21 mouse cellular contexts compared by ENCODE assay signal in genomic region chr4:110214543-110214942, GRCm38 (mm10).
DNase-seq lines count a peak whose midpoint lies in the region; ATAC-seq and TF ChIP-seq lines count a peak whose summit lies in the region.
"Had no signal": no experiment of that assay in that cellular context is flagged by ENCODE, and none has a peak within 500 bp of the region (broad histone marks: within the 10 kb centered on the region; RNA-seq: fewer than 3 reads in every experiment).

No protein-coding gene starts in this region.

- no peak overlapping the region for H3K4me2 ChIP-seq in heart, postnatal 0 days (ENCODE audit: low read depth, low read length)
- no peak overlapping the region for H3K4me2 ChIP-seq in midbrain, embryonic 16.5 days (ENCODE audit: low read length)
- no peak overlapping the region for H3K4me2 ChIP-seq in midbrain, embryonic 14.5 days (ENCODE audit: low read length)
- H3K4me2 ChIP-seq in hindbrain, embryonic 14.5 days (replicated peaks) = no peak overlapping the region
- H3K4me2 ChIP-seq in neural tube, embryonic 14.5 days (ENCODE audit: low read depth, low read length) = no peak overlapping the region
- H3K4me2 ChIP-seq: embryonic facial prominence, embryonic 12.5 days; heart, embryonic 13.5 days; liver, embryonic 11.5 days had no signal

- 39% methylated on average over 6 of the region's 6 CpGs for WGBS in heart, postnatal 0 days
- 72% methylated on average over 6 of the region's 6 CpGs for WGBS in heart, embryonic 10.5 days
- WGBS in midbrain, embryonic 16.5 days = 87% methylated on average over 6 of the region's 6 CpGs
- WGBS in midbrain, embryonic 14.5 days = 88% methylated on average over 6 of the region's 6 CpGs
- 88% methylated on average over 6 of the region's 6 CpGs for WGBS in hindbrain, embryonic 14.5 days
- WGBS in neural tube, embryonic 14.5 days = 68% methylated on average over 6 of the region's 6 CpGs

- no peak overlapping the region for H3K9ac ChIP-seq in heart, postnatal 0 days (replicated peaks; ENCODE audit: low read depth, low read length)
- H3K9ac ChIP-seq in midbrain, embryonic 16.5 days (ENCODE audit: low read depth, low read length) = no peak overlapping the region
- no peak overlapping the region for H3K9ac ChIP-seq in midbrain, embryonic 14.5 days (replicated peaks; ENCODE audit: low read length)
- H3K9ac ChIP-seq in hindbrain, embryonic 14.5 days = no peak overlapping the region
- H3K9ac ChIP-seq in neural tube, embryonic 14.5 days (replicated peaks; ENCODE audit: low read depth, low read length) = no peak overlapping the region
- H3K9ac ChIP-seq: embryonic facial prominence, embryonic 12.5 days; heart, embryonic 13.5 days had no signal

- no peak for TF ChIP-seq CTCF in heart, postnatal 0 days (IDR thresholded peaks at IDR 0.05; ENCODE audit: low read depth)

- peak; percentile 57; the same call in 1 of the 2 replicates for ATAC-seq in heart, postnatal 0 days (ENCODE audit: insufficient read depth, low read depth)
- no peak for ATAC-seq in midbrain, embryonic 16.5 days
- no peak for ATAC-seq in midbrain, embryonic 14.5 days (ENCODE audit: low FRiP score, low TSS enrichment)
- no peak for ATAC-seq in hindbrain, embryonic 14.5 days (ENCODE audit: low FRiP score)
- 0 out of 2 replicates have a peak, but pooled peaks have one; percentile 18 for ATAC-seq in neural tube, embryonic 14.5 days (ENCODE audit: low read depth)
- ATAC-seq in megakaryocyte-erythroid progenitor cell, adult 5-6 weeks (replicated peaks; ENCODE audit: low FRiP score, low TSS enrichment, poor library complexity, severe bottlenecking) = no peak
- no peak for ATAC-seq in erythroid progenitor cell, adult 5-6 weeks (replicated peaks; ENCODE audit: low FRiP score, poor library complexity, severe bottlenecking)
- ATAC-seq: forebrain, embryonic 16.5 days had no signal

- no peak overlapping the region for H3K27ac ChIP-seq in heart, postnatal 0 days (ENCODE audit: low read depth)
- no peak overlapping the region for H3K27ac ChIP-seq in heart, embryonic 10.5 days
- H3K27ac ChIP-seq in midbrain, embryonic 16.5 days (ENCODE audit: low read length) = peak overlapping the region; percentile 23
- H3K27ac ChIP-seq in midbrain, embryonic 14.5 days (replicated peaks; ENCODE audit: low read depth, low read length) = no peak overlapping the region
- peak overlapping the region; percentile 36; the same call in 1 of the 2 replicates for H3K27ac ChIP-seq in hindbrain, embryonic 14.5 days
- H3K27ac ChIP-seq in neural tube, embryonic 14.5 days (ENCODE audit: low read depth, low read length) = peak overlapping the region; percentile 49; the same call in 1 of the 2 replicates
- H3K27ac ChIP-seq: embryonic facial prominence, embryonic 12.5 days; heart, embryonic 13.5 days; limb, embryonic 10.5 days had no signal

- TF ChIP-seq EP300 in heart, postnatal 0 days (IDR thresholded peaks at IDR 0.05; ENCODE audit: low read depth) = no peak

- no peaks in the 10 kb centered on the region for H3K9me3 ChIP-seq in heart, postnatal 0 days (replicated peaks; ENCODE audit: control insufficient read depth, low read length)
- no peaks in the 10 kb centered on the region for H3K9me3 ChIP-seq in heart, embryonic 10.5 days
- no peaks in the 10 kb centered on the region for H3K9me3 ChIP-seq in midbrain, embryonic 16.5 days (replicated peaks; ENCODE audit: control insufficient read depth, low read length, poor library complexity, severe bottlenecking)
- no peaks in the 10 kb centered on the region for H3K9me3 ChIP-seq in midbrain, embryonic 14.5 days (ENCODE audit: control insufficient read depth, low read length)
- no peaks in the 10 kb centered on the region for H3K9me3 ChIP-seq in hindbrain, embryonic 14.5 days (ENCODE audit: control insufficient read depth, low read length)
- no peaks in the 10 kb centered on the region for H3K9me3 ChIP-seq in neural tube, embryonic 14.5 days (ENCODE audit: control insufficient read depth, low read length)
- H3K9me3 ChIP-seq: embryonic facial prominence, embryonic 12.5 days; heart, embryonic 13.5 days; limb, embryonic 10.5 days had no signal

- no peak for DNase-seq in heart, postnatal 0 days (ENCODE audit: low spot score)
- no peak for DNase-seq in heart, embryonic 10.5 days (ENCODE audit: low spot score)
- DNase-seq in midbrain, embryonic 14.5 days = no peak
- no peak for DNase-seq in hindbrain, embryonic 14.5 days (ENCODE audit: low spot score)
- DNase-seq: adrenal gland, adult 8-10 months; cerebellum, adult 9-11 months; kidney, adult 11 months; layer of hippocampus, postnatal 36 days; lung, adult 18-20 months; lung, postnatal 14 days; right cerebral cortex, postnatal 4 days had no signal

- no peak overlapping the region for H3K4me3 ChIP-seq in heart, postnatal 0 days (ENCODE audit: low read depth, low read length)
- H3K4me3 ChIP-seq in heart, embryonic 10.5 days = no peak overlapping the region
- no peak overlapping the region for H3K4me3 ChIP-seq in midbrain, embryonic 16.5 days (ENCODE audit: low read depth, low read length)
- no peak overlapping the region for H3K4me3 ChIP-seq in midbrain, embryonic 14.5 days (replicated peaks; ENCODE audit: low read depth, low read length)
- no peak overlapping the region for H3K4me3 ChIP-seq in hindbrain, embryonic 14.5 days (replicated peaks; ENCODE audit: low read length)
- H3K4me3 ChIP-seq in neural tube, embryonic 14.5 days (ENCODE audit: low read depth, low read length) = no peak overlapping the region
- H3K4me3 ChIP-seq: embryonic facial prominence, embryonic 12.5 days; erythroblast, embryonic 14.5 days; heart, embryonic 13.5 days; limb, embryonic 10.5 days had no signal

- H3K36me3 ChIP-seq in heart, postnatal 0 days (replicated peaks; ENCODE audit: control insufficient read depth, insufficient read depth, low read length) = no peaks in the 10 kb centered on the region
- H3K36me3 ChIP-seq in heart, embryonic 10.5 days = no peaks in the 10 kb centered on the region
- peaks cover 18% of the 10 kb centered on the region for H3K36me3 ChIP-seq in midbrain, embryonic 16.5 days (ENCODE audit: control insufficient read depth, insufficient read depth, low read length)
- H3K36me3 ChIP-seq in midbrain, embryonic 14.5 days (ENCODE audit: control insufficient read depth, insufficient read depth, low read length) = peaks cover 59% of the 10 kb centered on the region
- peaks cover 74% of the 10 kb centered on the region for H3K36me3 ChIP-seq in hindbrain, embryonic 14.5 days (replicated peaks; ENCODE audit: control insufficient read depth, insufficient read depth)
- H3K36me3 ChIP-seq in neural tube, embryonic 14.5 days (ENCODE audit: control insufficient read depth, insufficient read depth, low read length) = peaks cover 17% of the 10 kb centered on the region
- H3K36me3 ChIP-seq: embryonic facial prominence, embryonic 12.5 days; limb, embryonic 10.5 days had no signal

- no peaks in the 10 kb centered on the region for H3K27me3 ChIP-seq in heart, postnatal 0 days (ENCODE audit: control insufficient read depth, insufficient read depth, low read length)
- H3K27me3 ChIP-seq in heart, embryonic 10.5 days (ENCODE audit: insufficient read depth, poor library complexity, severe bottlenecking) = no peaks in the 10 kb centered on the region
- H3K27me3 ChIP-seq in midbrain, embryonic 16.5 days (ENCODE audit: control insufficient read depth, insufficient read depth, low read depth, low read length) = no peaks in the 10 kb centered on the region
- H3K27me3 ChIP-seq in midbrain, embryonic 14.5 days (ENCODE audit: control insufficient read depth, insufficient read depth, low read length) = no peaks in the 10 kb centered on the region
- H3K27me3 ChIP-seq in hindbrain, embryonic 14.5 days (ENCODE audit: control insufficient read depth, insufficient read depth, low read length) = no peaks in the 10 kb centered on the region
- H3K27me3 ChIP-seq in neural tube, embryonic 14.5 days (ENCODE audit: control insufficient read depth, insufficient read depth, low read length) = no peaks in the 10 kb centered on the region
- H3K27me3 ChIP-seq: embryonic facial prominence, embryonic 12.5 days; heart, embryonic 13.5 days had no signal

- H3K4me1 ChIP-seq in heart, postnatal 0 days (ENCODE audit: control insufficient read depth, insufficient read depth) = peaks cover 7% of the 10 kb centered on the region; the same call in 1 of the 2 replicates
- H3K4me1 ChIP-seq in heart, embryonic 10.5 days = 0 out of 2 replicates have a peak, but pooled peaks cover 3% of the 10 kb centered on the region
- peaks cover 6% of the 10 kb centered on the region; the same call in 1 of the 2 replicates for H3K4me1 ChIP-seq in midbrain, embryonic 16.5 days (ENCODE audit: control insufficient read depth, insufficient read depth, low read length)
- H3K4me1 ChIP-seq in midbrain, embryonic 14.5 days (ENCODE audit: control insufficient read depth, insufficient read depth, low read length) = no peaks in the 10 kb centered on the region; the same call in 1 of the 2 replicates
- peaks cover 29% of the 10 kb centered on the region for H3K4me1 ChIP-seq in hindbrain, embryonic 14.5 days (replicated peaks; ENCODE audit: control insufficient read depth, insufficient read depth, low read length)
- peaks cover 10% of the 10 kb centered on the region; the same call in 1 of the 2 replicates for H3K4me1 ChIP-seq in neural tube, embryonic 14.5 days (ENCODE audit: control insufficient read depth, insufficient read depth, low read length)
- H3K4me1 ChIP-seq: embryonic facial prominence, embryonic 12.5 days had no signal

Comparison
In these comparisons a context has a peak if more than half of its experiments do, and no peak if none do; other contexts are left out.
1. H3K27ac ChIP-seq: peak in midbrain, embryonic 16.5 days (single experiment), hindbrain, embryonic 14.5 days (single experiment) and neural tube, embryonic 14.5 days (single experiment); none in heart, postnatal 0 days (single experiment), heart, embryonic 10.5 days (single experiment) and midbrain, embryonic 14.5 days (single experiment).
2. ATAC-seq: peak in heart, postnatal 0 days (single experiment) and neural tube, embryonic 14.5 days (single experiment); none in midbrain, embryonic 16.5 days (single experiment), midbrain, embryonic 14.5 days (single experiment), hindbrain, embryonic 14.5 days (single experiment), megakaryocyte-erythroid progenitor cell, adult 5-6 weeks (single experiment) and erythroid progenitor cell, adult 5-6 weeks (single experiment).